Mouse (Mus musculus): Measurements from ENCODE around the gene Setd3.

DNA sequence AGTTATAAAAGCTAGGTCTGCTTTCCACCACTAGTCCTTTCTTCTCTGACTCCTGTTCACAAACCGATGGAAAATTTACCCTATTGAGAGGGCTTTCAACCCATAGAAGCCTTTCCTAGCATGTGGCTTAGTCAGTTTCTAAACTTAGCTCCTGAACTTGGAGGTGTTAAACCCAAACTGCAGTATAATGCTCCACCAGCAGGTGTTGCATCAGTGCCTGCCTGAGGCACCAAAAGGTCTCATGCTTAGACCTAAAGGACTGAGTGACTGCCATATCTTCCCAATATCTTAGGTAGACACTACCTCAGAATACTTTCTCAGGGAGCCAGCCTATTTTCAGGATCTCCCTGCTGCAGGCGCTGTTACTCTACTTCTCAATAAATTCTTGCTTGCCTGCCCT, 26.4 kb downstream of the Setd3 start:
- peak; percentile 34; the same call in 1 of the 2 replicates for TF ChIP-seq CTCF (IDR thresholded peaks at IDR 0.05; ENCODE audit: low read depth)
- no peak for TF ChIP-seq EP300 (IDR thresholded peaks at IDR 0.05; ENCODE audit: low read depth)
